Mouse (Mus musculus): ENCODE results near the gene Pdpr.

DNA sequence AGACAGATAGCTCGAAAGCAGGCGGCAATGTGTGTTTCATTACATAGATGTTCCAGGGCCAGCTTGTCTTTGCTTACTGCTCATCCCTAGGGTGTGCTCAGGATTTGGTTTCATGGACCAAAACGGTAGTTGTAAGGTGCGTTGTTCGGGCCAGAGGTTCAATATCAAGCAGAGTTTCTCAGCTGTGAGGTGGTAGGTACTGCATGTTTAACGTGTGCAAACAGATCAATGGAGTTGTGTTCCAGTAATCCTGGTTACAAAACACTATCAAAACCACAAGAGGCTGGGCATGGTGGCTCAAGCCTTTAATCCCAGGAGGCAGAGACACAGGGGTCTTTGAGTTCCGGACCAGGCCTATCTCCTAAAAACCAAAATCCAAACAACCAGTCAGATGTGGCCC lies 45.3 kb upstream of the Pdpr start:
- TF ChIP-seq CTCF (IDR thresholded peaks at IDR 0.05; ENCODE audit: low read depth, low read length): no peak
- TF ChIP-seq POLR2A (IDR thresholded peaks at IDR 0.05; ENCODE audit: insufficient read depth, low read length): no peak

Data from ES-Bruce4 (cell line).